Mouse (Mus musculus) C3H10T1/2 (cell line): Measurements from ENCODE around the gene Alg6. TPM values are rescaled to one million over a fixed set of nuclear protein-coding genes. Genes with fewer than 3 reads are reported as not detected.

Experiments
- polyA plus RNA-seq, 2 experiments: library from polyadenylated mRNA; unstranded; fragments of >200 nt; fragmentation: generic; extraction: Trizol; gene quantifications; one replicate each; pipeline ENCODE4 v1.2.1; 2012; ENCODE audit warnings: missing spikeins in 2 of 2

The Alg6 gene
- polyA plus RNA-seq, result 1 to 10 TPM in 1 of 2 experiments, under 1 TPM in 1; 0.36 to 4.1 TPM

DNA sequence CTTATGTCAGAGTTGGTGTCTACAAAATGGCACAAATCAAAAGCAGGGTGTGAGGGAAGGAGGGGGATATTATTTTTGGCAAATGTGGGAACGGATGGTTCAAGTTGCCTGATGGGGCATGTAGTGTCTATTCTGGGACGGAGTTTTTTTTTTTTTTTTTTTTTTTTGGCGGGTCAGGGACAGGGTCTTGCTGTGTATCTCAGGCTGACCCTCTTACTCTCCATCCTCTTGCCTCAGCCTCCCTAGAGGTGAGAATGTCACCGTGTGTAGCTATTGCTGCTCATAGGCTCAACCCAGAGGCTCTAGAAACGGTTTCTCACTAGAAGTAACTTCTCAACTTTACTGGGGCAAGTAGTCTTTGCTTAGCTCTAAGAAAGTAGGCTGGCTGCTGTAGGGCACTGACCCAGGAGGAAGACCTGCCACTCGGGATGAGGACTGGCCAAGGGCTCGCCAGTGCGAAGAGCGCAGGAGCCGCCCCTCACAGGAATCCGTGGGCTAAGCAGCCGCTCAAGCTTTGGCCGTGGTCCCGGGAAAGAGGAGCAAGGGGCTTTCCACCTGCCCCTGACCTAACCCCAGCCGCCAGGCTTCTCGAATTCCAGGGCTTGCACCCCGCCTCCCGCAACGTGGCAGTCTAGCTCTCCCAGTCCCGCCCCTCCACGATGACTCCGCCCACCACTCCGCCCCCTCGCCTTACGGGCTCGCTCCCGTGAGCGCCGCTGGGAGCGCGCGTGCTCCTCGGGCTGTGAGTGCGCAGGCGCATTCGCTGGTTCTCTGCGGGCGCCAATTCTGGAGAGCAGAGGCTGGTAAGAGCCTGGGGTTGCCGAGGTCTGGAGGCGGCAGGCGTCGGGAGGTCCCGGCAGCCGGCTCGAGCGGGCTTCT, at the start of gene Alg6:
Gene Alg6, plus strand, starts transcription at position 761 of the 879 bp plus-strand sequence.

Other genes with a start within 250 kb of the Alg6 start
- not detected for gene Foxd3, start 59.4 kb upstream of the Alg6 start, polyA plus RNA-seq
- 1 to 10 TPM in 1 of 2 experiments, under 1 TPM in 1; 0.23 to 4.9 TPM for gene Efcab7, start 113.5 kb downstream of the Alg6 start, polyA plus RNA-seq
- 10 to 100 TPM; 34.3 to 67.0 TPM for gene Pgm1, start 213.8 kb downstream of the Alg6 start, polyA plus RNA-seq
- 1 to 10 TPM in 1 of 2 experiments, under 1 TPM in 1; 0.63 to 6.6 TPM for gene Itgb3bp, start 214.1 kb downstream of the Alg6 start, polyA plus RNA-seq